Mouse (Mus musculus): ENCODE results near the gene Csf2ra.
"Not testable (repeated sequence)": the region's sequence is repeated elsewhere in the genome, so short reads cannot be mapped to it uniquely, and the experiment has no call there.

DNA sequence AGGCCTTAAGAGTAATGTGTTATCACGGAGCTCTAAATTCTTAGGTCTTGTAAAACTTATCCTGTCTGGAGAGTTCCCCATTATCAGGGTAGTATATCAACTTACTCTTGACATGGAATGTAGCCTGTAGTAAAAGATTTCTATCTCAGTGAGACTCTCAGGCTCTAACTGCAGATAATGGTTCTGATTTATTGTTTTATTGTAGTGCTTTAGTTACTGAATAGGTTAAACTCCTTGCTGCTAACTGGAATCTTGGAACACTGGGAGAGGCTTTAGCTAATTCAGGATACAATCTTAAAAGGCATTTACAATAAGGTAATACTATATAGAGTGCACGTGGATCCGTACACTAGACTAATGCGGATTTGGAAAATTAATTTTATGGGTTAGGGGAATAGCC lies 19.1 kb upstream of the Csf2ra start:
- not testable (repeated sequence) for TF ChIP-seq CTCF (IDR thresholded peaks at IDR 0.05; ENCODE audit: borderline replicate concordance, control insufficient read depth, extremely low read depth, insufficient read depth, low read length, poor library complexity); POLR2A (IDR thresholded peaks at IDR 0.05; ENCODE audit: control insufficient read depth, extremely low read depth, insufficient read depth, low read length, poor library complexity)

All from thymus, adult 2 months (tissue).